Comparison of ENCODE assay signal across 8 mouse cellular contexts in the genomic region with DNA sequence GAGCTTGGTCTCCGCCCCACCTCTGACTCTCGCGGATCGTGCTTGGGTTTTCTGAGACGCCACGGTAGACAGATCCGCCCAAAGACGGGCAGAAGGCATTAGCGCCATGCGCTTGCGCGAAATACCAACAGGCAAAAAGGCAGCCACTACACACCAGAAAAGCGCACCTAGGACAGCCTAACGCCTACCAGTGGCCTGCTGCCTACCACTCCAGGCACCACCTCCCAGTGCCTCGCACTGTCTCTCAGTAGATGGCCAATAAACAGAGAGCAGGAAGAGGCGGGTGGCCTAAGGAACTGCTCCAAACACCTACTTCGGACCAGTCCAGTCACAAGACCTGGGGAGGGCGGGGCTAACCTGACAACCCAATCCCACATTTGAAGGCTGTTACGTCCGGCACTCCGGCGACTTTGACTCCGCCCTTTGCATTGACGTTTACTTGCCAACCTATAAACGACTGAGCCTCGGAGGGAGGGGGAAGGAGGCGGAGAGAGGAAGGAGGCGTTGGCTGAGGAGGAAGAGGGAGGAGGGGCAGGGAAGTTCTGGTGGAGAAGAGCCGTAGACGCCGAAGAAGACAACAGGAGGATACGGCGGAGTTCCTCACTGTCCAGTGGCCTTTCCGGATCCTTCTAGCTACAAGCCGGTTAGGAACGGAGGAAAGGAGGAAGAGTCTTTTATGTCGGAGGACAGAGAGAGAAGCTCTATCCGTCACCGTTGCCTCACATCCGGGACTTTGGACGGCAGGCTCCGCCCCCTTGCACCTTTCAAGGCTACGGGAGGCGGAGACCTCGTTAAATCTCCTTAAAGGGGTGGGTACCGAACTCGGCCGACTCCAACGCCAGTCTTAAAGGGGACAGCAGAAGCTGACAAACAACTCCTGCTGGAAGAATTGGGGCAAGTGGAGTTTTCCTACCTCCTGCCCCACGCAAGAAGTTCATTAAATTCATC. TPM values are rescaled to one million over a fixed set of nuclear protein-coding genes. Genes with fewer than 3 reads are reported as not detected.
DNase-seq lines count a peak whose midpoint lies in the region; ATAC-seq and TF ChIP-seq lines count a peak whose summit lies in the region.

No protein-coding gene starts in this region.

- peak; percentile 51 to 71; a peak in 2 of 4 replicates for TF ChIP-seq POLR2A in MEL (IDR thresholded peaks at IDR 0.05; ENCODE audit: control insufficient read depth in 1 of 2, insufficient read depth in 1 of 2, low read depth in 1 of 2, low read length in 2 of 2, poor library complexity in 1 of 2)
- TF ChIP-seq POLR2A in cerebellum, adult 2 months (IDR thresholded peaks at IDR 0.05; ENCODE audit: borderline replicate concordance, insufficient read depth, low read length): peak; percentile 75; the same call in 1 of the 2 replicates

- no peak for TF ChIP-seq RAD21 in MEL (IDR thresholded peaks at IDR 0.05; ENCODE audit: low read depth, low read length)

- peaks cover 25% of the 10 kb centered on the region for H3K79me2 ChIP-seq in MEL (ENCODE audit: control insufficient read depth, insufficient read depth, low read length, poor library complexity)

- ATAC-seq in forebrain, postnatal 0 days: peak; percentile 90
- ATAC-seq in lung, embryonic 15.5 days (ENCODE audit: borderline replicate concordance, extremely low read depth, low FRiP score, low TSS enrichment): peak; percentile 94

- TF ChIP-seq CTCF in MEL (IDR thresholded peaks at IDR 0.05 in 2 of 3, conservative IDR thresholded peaks at IDR 0.05 in 1 of 3; ENCODE audit: control insufficient read depth in 1 of 3, insufficient read depth in 1 of 3, low read depth in 2 of 3, low read length in 3 of 3, poor library complexity in 1 of 3, severe bottlenecking in 1 of 3): no peak; a peak in 1 of 6 replicates
- TF ChIP-seq CTCF in cerebellum, adult 2 months (IDR thresholded peaks at IDR 0.05; ENCODE audit: borderline replicate concordance, insufficient read depth, low read depth, low read length): no peak
- TF ChIP-seq CTCF in forebrain, postnatal 0 days (IDR thresholded peaks at IDR 0.05; ENCODE audit: low read depth): peak; percentile 21; the same call in 1 of the 2 replicates

- H3K27ac ChIP-seq in MEL (ENCODE audit: control insufficient read depth, low read depth, low read length): peak overlapping the region; percentile 93
- H3K27ac ChIP-seq in cerebellum, adult 2 months (ENCODE audit: insufficient read depth, low read length): peak overlapping the region; percentile 89
- peak overlapping the region; percentile 97 for H3K27ac ChIP-seq in forebrain, postnatal 0 days (ENCODE audit: low read depth, low read length)
- peak overlapping the region; percentile 97 for H3K27ac ChIP-seq in lung, embryonic 15.5 days

- no peaks in the 10 kb centered on the region for H3K27me3 ChIP-seq in MEL (ENCODE audit: control insufficient read depth in 1 of 2, insufficient read depth in 2 of 2, low read length in 2 of 2)
- H3K27me3 ChIP-seq in cerebellum, adult 2 months (ENCODE audit: control insufficient read depth, insufficient read depth, low read length): no peaks in the 10 kb centered on the region
- no peaks in the 10 kb centered on the region for H3K27me3 ChIP-seq in forebrain, postnatal 0 days (ENCODE audit: insufficient read depth, low read length)
- no peaks in the 10 kb centered on the region for H3K27me3 ChIP-seq in lung, embryonic 15.5 days

- H3K4me1 ChIP-seq in MEL (ENCODE audit: control insufficient read depth in 1 of 2, insufficient read depth in 2 of 2, low read length in 2 of 2): peaks cover 0 to 15% of the 10 kb centered on the region in 2 experiments; a peak in 3 of 4 replicates
- peaks cover 10% of the 10 kb centered on the region; the same call in 1 of the 2 replicates for H3K4me1 ChIP-seq in cerebellum, adult 2 months (ENCODE audit: control insufficient read depth, insufficient read depth, low read length)
- peaks cover 12% of the 10 kb centered on the region for H3K4me1 ChIP-seq in forebrain, postnatal 0 days (ENCODE audit: insufficient read depth)
- H3K4me1 ChIP-seq in lung, embryonic 15.5 days: peaks cover 21% of the 10 kb centered on the region

- peak overlapping the region; percentile 73 to 84 for H3K4me3 ChIP-seq in MEL (ENCODE audit: control insufficient read depth in 1 of 2, insufficient read depth in 1 of 2, low read depth in 2 of 2, low read length in 2 of 2)
- peak overlapping the region; percentile 79 for H3K4me3 ChIP-seq in cerebellum, adult 2 months (replicated peaks; ENCODE audit: insufficient read depth, low read depth, low read length)
- peak overlapping the region; percentile 97 for H3K4me3 ChIP-seq in forebrain, postnatal 0 days (ENCODE audit: low read depth, low read length)
- H3K4me3 ChIP-seq in lung, embryonic 15.5 days: peak overlapping the region; percentile 91

- no peaks in the 10 kb centered on the region for H3K9me3 ChIP-seq in MEL (replicated peaks; ENCODE audit: insufficient read depth, low read length)
- no peaks in the 10 kb centered on the region for H3K9me3 ChIP-seq in forebrain, postnatal 0 days (ENCODE audit: low read length)
- no peaks in the 10 kb centered on the region for H3K9me3 ChIP-seq in lung, embryonic 15.5 days

- peak; percentile 100 for DNase-seq in MEL (ENCODE audit: low read depth, low spot score)
- peak; percentile 100 for DNase-seq in cerebellum, adult 2 months
- peak; percentile 100 for DNase-seq in forebrain, postnatal 0 days
- peak; percentile 99 for DNase-seq in heart, postnatal 4 days
- DNase-seq in layer of hippocampus, adult 8-10 months (ENCODE audit: low spot score in 2 of 2): peak; percentile 99 to 100
- DNase-seq in ovary, adult 18-20 months (ENCODE audit: low spot score): peak; percentile 100
- DNase-seq in thymus, postnatal 0 days (ENCODE audit: low spot score): peak; percentile 99

- H3K4me2 ChIP-seq in forebrain, postnatal 0 days (ENCODE audit: low read depth): peak overlapping the region; percentile 91
- peak overlapping the region; percentile 75 for H3K4me2 ChIP-seq in lung, embryonic 15.5 days

- peak in 1 of 2 experiments; percentile 20; a peak in 2 of 4 replicates for TF ChIP-seq EP300 in MEL (IDR thresholded peaks at IDR 0.05; ENCODE audit: low read depth in 1 of 2, low read length in 2 of 2)

- H3K36me3 ChIP-seq in MEL (ENCODE audit: control insufficient read depth in 1 of 2, insufficient read depth in 2 of 2, low read length in 2 of 2): peaks cover 3 to 13% of the 10 kb centered on the region in 2 experiments
- peaks cover 47% of the 10 kb centered on the region for H3K36me3 ChIP-seq in forebrain, postnatal 0 days (ENCODE audit: insufficient read depth)
- H3K36me3 ChIP-seq in lung, embryonic 15.5 days: peaks cover 55% of the 10 kb centered on the region

- peak overlapping the region; percentile 84 for H3K9ac ChIP-seq in MEL (ENCODE audit: control insufficient read depth, low read depth, low read length, poor library complexity, severe bottlenecking)
- peak overlapping the region; percentile 95 for H3K9ac ChIP-seq in forebrain, postnatal 0 days
- H3K9ac ChIP-seq in lung, embryonic 15.5 days: peak overlapping the region; percentile 87

- WGBS in cerebellum, adult 2 months: under 1% methylated on average over 50 of the region's 50 CpGs
- under 1% methylated on average over 50 of the region's 50 CpGs for WGBS in forebrain, postnatal 0 days
- under 1% methylated on average over 50 of the region's 50 CpGs for WGBS in lung, embryonic 15.5 days

RNA-seq across cellular contexts. Expression of a gene that starts 1.0 kb away (rescaled TPM):
- 7.5 TPM in 2 replicates for total RNA-seq in MEL (2012; rRNA removed)
- polyA plus RNA-seq in MEL (2012; ENCODE audit: insufficient read depth in 1 of 2, insufficient read length in 2 of 2, low read depth in 1 of 2, low replicate concordance in 2 of 2, missing spikeins in 1 of 2): 10 to 100 TPM in 1 of 2 experiments, not detected in 1; 53.3 TPM
- polyA plus RNA-seq in cerebellum, adult 2 months (2012; rRNA removed): 35.5 and 37.2 TPM in 2 replicates
- 23.7 and 31.9 TPM in 2 replicates for total RNA-seq in forebrain, postnatal 0 days (2014; rRNA removed)
- polyA plus RNA-seq in forebrain, postnatal 0 days (2015; fragmentation: Nextera tagmentation; extraction: Ambion mirVana): 6.6 and 10.6 TPM in 2 replicates
- total RNA-seq in heart, postnatal 4 days (2021): 10 to 100 TPM; 37.4 to 38.0 TPM
- 10 to 100 TPM; 56.2 to 72.2 (median 65.5) TPM for total RNA-seq in layer of hippocampus, adult 8-10 months (2022)
- 12.2 and 13.3 TPM in 2 replicates for polyA plus RNA-seq in lung, embryonic 15.5 days (2015; fragmentation: Nextera tagmentation; extraction: Ambion mirVana)
- polyA plus RNA-seq in thymus, postnatal 0 days (2015; fragmentation: Nextera tagmentation; extraction: Ambion mirVana): 14.6 and 20.0 TPM in 2 replicates

RNA-seq across cellular contexts. Expression of a gene that starts 18.6 kb away (rescaled TPM):
- 10.8 and 11.7 TPM in 2 replicates for total RNA-seq in MEL (2012; rRNA removed)
- polyA plus RNA-seq in MEL (2012; ENCODE audit: insufficient read depth in 1 of 2, insufficient read length in 2 of 2, low read depth in 1 of 2, low replicate concordance in 2 of 2, missing spikeins in 1 of 2): 10 to 100 TPM in 1 of 2 experiments, not detected in 1; 45.9 TPM
- 57.9 and 66.1 TPM in 2 replicates for polyA plus RNA-seq in cerebellum, adult 2 months (2012; rRNA removed)
- total RNA-seq in forebrain, postnatal 0 days (2014; rRNA removed): 29.0 and 36.1 TPM in 2 replicates
- 27.4 and 27.9 TPM in 2 replicates for polyA plus RNA-seq in forebrain, postnatal 0 days (2015; fragmentation: Nextera tagmentation; extraction: Ambion mirVana)
- total RNA-seq in heart, postnatal 4 days (2021): 10 to 100 TPM; 28.0 to 28.9 TPM
- total RNA-seq in layer of hippocampus, adult 8-10 months (2022): 10 to 100 TPM; 30.0 to 35.5 (median 34.0) TPM
- polyA plus RNA-seq in lung, embryonic 15.5 days (2015; fragmentation: Nextera tagmentation; extraction: Ambion mirVana): 37.1 and 40.4 TPM in 2 replicates
- 51.0 and 54.6 TPM in 2 replicates for polyA plus RNA-seq in thymus, postnatal 0 days (2015; fragmentation: Nextera tagmentation; extraction: Ambion mirVana)

RNA-seq across cellular contexts. Expression of a gene that starts 29.0 kb away (rescaled TPM):
- 4.0 and 4.9 TPM in 2 replicates for total RNA-seq in MEL (2012; rRNA removed)
- 1 to 10 TPM in 1 of 2 experiments, not detected in 1; 7.2 TPM for polyA plus RNA-seq in MEL (2012; ENCODE audit: insufficient read depth in 1 of 2, insufficient read length in 2 of 2, low read depth in 1 of 2, low replicate concordance in 2 of 2, missing spikeins in 1 of 2)
- polyA plus RNA-seq in cerebellum, adult 2 months (2012; rRNA removed): 6.8 and 6.9 TPM in 2 replicates
- 10.0 and 11.5 TPM in 2 replicates for total RNA-seq in forebrain, postnatal 0 days (2014; rRNA removed)
- polyA plus RNA-seq in forebrain, postnatal 0 days (2015; fragmentation: Nextera tagmentation; extraction: Ambion mirVana): 6.7 and 9.0 TPM in 2 replicates
- 1 to 10 TPM; 3.9 to 4.8 TPM for total RNA-seq in heart, postnatal 4 days (2021)
- total RNA-seq in layer of hippocampus, adult 8-10 months (2022): 1 to 10 TPM; 4.5 to 7.3 (median 5.5) TPM
- polyA plus RNA-seq in lung, embryonic 15.5 days (2015; fragmentation: Nextera tagmentation; extraction: Ambion mirVana): 6.4 and 6.5 TPM in 2 replicates
- polyA plus RNA-seq in thymus, postnatal 0 days (2015; fragmentation: Nextera tagmentation; extraction: Ambion mirVana): 4.3 and 4.7 TPM in 2 replicates

RNA-seq across cellular contexts. Expression of a gene that starts 33.8 kb away (rescaled TPM):
- total RNA-seq in MEL (2012; rRNA removed): 20.3 and 22.3 TPM in 2 replicates
- 10 to 100 TPM; 34.3 to 45.1 TPM for polyA plus RNA-seq in MEL (2012; ENCODE audit: insufficient read depth in 1 of 2, insufficient read length in 2 of 2, low read depth in 1 of 2, low replicate concordance in 2 of 2, missing spikeins in 1 of 2)
- 32.2 and 36.2 TPM in 2 replicates for polyA plus RNA-seq in cerebellum, adult 2 months (2012; rRNA removed)
- 29.3 and 39.9 TPM in 2 replicates for total RNA-seq in forebrain, postnatal 0 days (2014; rRNA removed)
- 12.6 and 23.7 TPM in 2 replicates for polyA plus RNA-seq in forebrain, postnatal 0 days (2015; fragmentation: Nextera tagmentation; extraction: Ambion mirVana)
- total RNA-seq in heart, postnatal 4 days (2021): 10 to 100 TPM; 78.7 to 80.5 TPM
- 100 to 1,000 TPM; 118 to 139 (median 120) TPM for total RNA-seq in layer of hippocampus, adult 8-10 months (2022)
- polyA plus RNA-seq in lung, embryonic 15.5 days (2015; fragmentation: Nextera tagmentation; extraction: Ambion mirVana): 51.2 and 63.7 TPM in 2 replicates
- 22.2 and 29.8 TPM in 2 replicates for polyA plus RNA-seq in thymus, postnatal 0 days (2015; fragmentation: Nextera tagmentation; extraction: Ambion mirVana)

RNA-seq across cellular contexts. Expression of a gene that starts 41.4 kb away (rescaled TPM):
- 9.0 and 12.0 TPM in 2 replicates for total RNA-seq in MEL (2012; rRNA removed)
- 10 to 100 TPM in 1 of 2 experiments, not detected in 1; 25.4 TPM for polyA plus RNA-seq in MEL (2012; ENCODE audit: insufficient read depth in 1 of 2, insufficient read length in 2 of 2, low read depth in 1 of 2, low replicate concordance in 2 of 2, missing spikeins in 1 of 2)
- polyA plus RNA-seq in cerebellum, adult 2 months (2012; rRNA removed): 18.6 and 19.5 TPM in 2 replicates
- total RNA-seq in forebrain, postnatal 0 days (2014; rRNA removed): 18.1 and 28.3 TPM in 2 replicates
- polyA plus RNA-seq in forebrain, postnatal 0 days (2015; fragmentation: Nextera tagmentation; extraction: Ambion mirVana): 6.1 and 10.3 TPM in 2 replicates
- 10 to 100 TPM; 16.5 to 17.1 TPM for total RNA-seq in heart, postnatal 4 days (2021)
- total RNA-seq in layer of hippocampus, adult 8-10 months (2022): 10 to 100 TPM in 1 of 4 experiments, 1 to 10 TPM in 3; 8.1 to 17.1 (median 9.6) TPM
- 13.8 and 15.4 TPM in 2 replicates for polyA plus RNA-seq in lung, embryonic 15.5 days (2015; fragmentation: Nextera tagmentation; extraction: Ambion mirVana)
- polyA plus RNA-seq in thymus, postnatal 0 days (2015; fragmentation: Nextera tagmentation; extraction: Ambion mirVana): 10.9 and 15.9 TPM in 2 replicates

Comparison
In these comparisons a context has a peak if more than half of its experiments do, and no peak if none do; other contexts are left out.
1. Peak in every context shown above with its lines: DNase-seq, ATAC-seq, H3K4me3 ChIP-seq and H3K27ac ChIP-seq.